Mouse (Mus musculus): Measurements from ENCODE around the gene Ubr4.

DNA sequence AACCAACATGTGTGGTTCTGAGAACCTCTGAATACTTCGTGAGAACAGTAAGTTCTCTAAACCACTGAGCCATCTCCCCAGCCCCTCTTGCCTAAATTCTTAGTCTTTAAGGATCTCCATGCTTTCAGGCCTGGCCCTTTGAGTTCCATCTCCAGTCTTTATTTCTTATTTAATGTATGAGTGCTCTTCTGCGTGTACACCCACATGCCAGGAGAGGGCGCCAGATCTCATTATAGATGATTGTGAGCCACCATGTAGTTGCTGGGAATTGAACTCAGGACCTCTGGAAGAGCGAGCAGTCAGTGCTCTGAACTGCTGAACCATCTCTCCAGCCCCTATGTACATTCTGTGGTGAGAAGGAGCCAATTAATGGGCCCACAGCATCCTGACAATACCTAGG is 39.8 kb upstream of the Ubr4 start:
- TF ChIP-seq CTCF (IDR thresholded peaks at IDR 0.05) (peak; percentile 74), EP300 (IDR thresholded peaks at IDR 0.05; ENCODE audit: insufficient read depth, low read depth, low read length) (no peak)
